Mouse (Mus musculus) adrenal gland, postnatal 36 days (tissue): Measurements from ENCODE around the gene Phc1. TPM values are rescaled to one million over a fixed set of nuclear protein-coding genes. Genes with fewer than 3 reads are reported as not detected.

Experiments used
- DNase-seq, 2 experiments: peaks; one replicate each; pipeline ENCODE4 v3.0.0; 2021; ENCODE audit warnings: mixed read lengths in 1 of 2
- total RNA-seq, 2 experiments: library from RNA; stranded (reverse); gene quantifications; 2 replicates each; pipeline ENCODE4 v1.2.3; 2021

Gene Phc1
- total RNA-seq, 2 experiments from 2014 or later: 29.7 to 32.9 TPM

GRCm38 (mm10) chr6:122295242-122295641 is 45.1 kb downstream of the Phc1 start:
- no peak for DNase-seq

GRCm38 (mm10) chr6:122294290-122294689 is 46.1 kb downstream of the Phc1 start:
- no peak for DNase-seq

- no peak for DNase-seq
Observed at GRCm38 (mm10) chr6:122293796-122294195, 46.6 kb downstream of the Phc1 start.

GRCm38 (mm10) chr6:122293121-122293520 is 47.2 kb downstream of the Phc1 start:
- no peak for DNase-seq

GRCm38 (mm10) chr6:122292184-122292583 is 48.2 kb downstream of the Phc1 start:
- DNase-seq: no peak

GRCm38 (mm10) chr6:122291735-122292134 is 48.6 kb downstream of the Phc1 start:
- DNase-seq: no peak

- no peak for DNase-seq
Observed at GRCm38 (mm10) chr6:122291264-122291663, 49.1 kb downstream of the Phc1 start.

- DNase-seq: no peak
Observed at GRCm38 (mm10) chr6:122290253-122290652, 50.1 kb downstream of the Phc1 start.

- no peak for DNase-seq
Observed at GRCm38 (mm10) chr6:122289313-122289712, 51.0 kb downstream of the Phc1 start.

GRCm38 (mm10) chr6:122288263-122288662 is 52.1 kb downstream of the Phc1 start:
- DNase-seq: no peak

GRCm38 (mm10) chr6:122284823-122285222 is 55.5 kb downstream of the Phc1 start:
- DNase-seq: no peak

- no peak for DNase-seq
Observed at GRCm38 (mm10) chr6:122284304-122284703, 56.1 kb downstream of the Phc1 start.

GRCm38 (mm10) chr6:122283429-122283828 is 56.9 kb downstream of the Phc1 start:
- DNase-seq: no peak

GRCm38 (mm10) chr6:122282782-122283181 is 57.6 kb downstream of the Phc1 start, which contains the start of gene Klrg1:
Gene Klrg1, minus strand, starts transcription at chr6:122282882.
- no peak for DNase-seq

- no peak for DNase-seq
Observed at GRCm38 (mm10) chr6:122276565-122276964, 63.8 kb downstream of the Phc1 start.

- no peak for DNase-seq
Observed at GRCm38 (mm10) chr6:122274546-122274945, 65.8 kb downstream of the Phc1 start.

GRCm38 (mm10) chr6:122270152-122270551 is 70.2 kb downstream of the Phc1 start:
- no peak for DNase-seq

- DNase-seq: no peak
Observed at GRCm38 (mm10) chr6:122269170-122269569, 71.2 kb downstream of the Phc1 start.

- DNase-seq: peak; percentile 70 to 78
Observed at GRCm38 (mm10) chr6:122268561-122268960, 71.8 kb downstream of the Phc1 start.

Other genes starting within 250 kb of the Phc1 start
- gene Klrg1, start 57.7 kb downstream of the Phc1 start, total RNA-seq: under 1 TPM in 1 of 2 experiments, not detected in 1; 0.30 TPM
- 100 to 1,000 TPM; 151 to 167 TPM for gene M6pr, start 31.8 kb downstream of the Phc1 start, total RNA-seq
- under 1 TPM; 0.23 to 0.50 TPM for gene Rimklb, start 158.2 kb upstream of the Phc1 start, total RNA-seq
- gene Mfap5, start 165.3 kb upstream of the Phc1 start, total RNA-seq: 10 to 100 TPM; 15.7 to 34.1 TPM
- not detected for gene Aicda, start 213.2 kb upstream of the Phc1 start, total RNA-seq